Mouse (Mus musculus): ENCODE data around the gene Sall2.

- TF ChIP-seq CTCF (IDR thresholded peaks at IDR 0.05; ENCODE audit: low read depth, low read length): no peak
- no peak for TF ChIP-seq GATA1 (IDR thresholded peaks at IDR 0.05; ENCODE audit: borderline replicate concordance, low read length)
- TF ChIP-seq GATA2 (IDR thresholded peaks at IDR 0.05; ENCODE audit: borderline replicate concordance, low read depth, low read length): no peak
- no peak for TF ChIP-seq POLR2AphosphoS5 (IDR thresholded peaks at IDR 0.05; ENCODE audit: insufficient replicate concordance, low read depth, low read length)
Observed at GRCm38 (mm10) chr14:52284191-52284590, 44.4 kb downstream of the Sall2 start.
